Mouse (Mus musculus) cerebellum, adult 11 months (tissue): Measurements from ENCODE around the gene Usp5.
"Not testable (repeated sequence)": the region's sequence is repeated elsewhere in the genome, so short reads cannot be mapped to it uniquely, and the experiment has no call there.

Experiments
- DNase-seq: peaks from one replicate; pipeline ENCODE4 v3.0.0; 2022

The Usp5 gene

DNA sequence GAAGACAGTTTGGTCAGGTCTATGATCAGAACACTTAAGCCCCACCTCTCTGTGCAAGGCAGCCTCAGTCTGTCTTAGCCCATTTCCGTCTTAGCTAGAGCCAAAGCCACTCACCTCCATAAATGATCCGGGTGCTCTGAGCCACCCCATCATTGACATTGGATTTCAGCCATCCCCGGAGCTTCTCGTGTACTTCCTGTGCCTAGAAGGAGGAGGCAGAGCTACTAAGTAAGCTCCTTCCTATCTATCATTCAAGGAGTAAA lies 17.9 kb downstream of the Usp5 start:
- DNase-seq = no peak

DNA sequence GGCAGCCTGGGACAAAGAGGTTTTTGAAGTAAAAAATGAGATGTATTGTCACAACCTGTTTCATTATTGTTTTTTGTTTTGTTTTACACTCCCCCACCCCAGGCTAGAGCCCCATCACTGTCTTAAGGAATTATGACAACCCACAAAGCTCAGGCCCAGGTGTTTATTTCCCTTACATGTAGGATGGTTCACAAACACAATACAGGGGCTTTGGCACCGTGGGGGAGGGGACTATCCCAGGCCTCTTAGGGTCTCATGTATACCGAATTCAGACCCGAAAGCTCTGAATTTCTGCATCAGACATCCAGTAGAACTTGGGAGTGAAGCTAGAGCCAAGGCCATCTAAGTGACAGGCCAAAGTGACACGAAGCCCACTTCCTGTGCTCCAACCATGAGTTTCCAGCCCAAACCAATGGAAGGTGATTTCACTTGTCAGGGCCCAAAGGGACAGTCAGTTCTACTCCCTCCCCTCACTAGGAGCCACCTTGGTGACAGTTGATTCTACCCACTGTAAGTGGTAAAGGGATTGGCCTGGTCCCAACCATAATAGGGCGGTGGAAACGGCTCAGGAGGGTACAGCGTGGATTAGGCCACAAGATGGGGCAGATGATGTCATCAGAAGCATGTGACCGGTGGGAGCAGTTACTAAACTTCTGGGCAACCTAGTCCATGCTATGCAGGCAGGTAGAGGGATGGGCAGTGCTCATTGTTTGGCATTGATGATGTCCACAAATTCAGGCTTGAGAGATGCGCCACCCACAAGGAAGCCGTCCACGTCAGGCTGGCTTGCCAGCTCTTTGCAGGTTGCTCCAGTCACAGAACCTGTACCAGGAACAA lies 18.5 kb downstream of the Usp5 start:
- DNase-seq = peak; percentile 28

DNA sequence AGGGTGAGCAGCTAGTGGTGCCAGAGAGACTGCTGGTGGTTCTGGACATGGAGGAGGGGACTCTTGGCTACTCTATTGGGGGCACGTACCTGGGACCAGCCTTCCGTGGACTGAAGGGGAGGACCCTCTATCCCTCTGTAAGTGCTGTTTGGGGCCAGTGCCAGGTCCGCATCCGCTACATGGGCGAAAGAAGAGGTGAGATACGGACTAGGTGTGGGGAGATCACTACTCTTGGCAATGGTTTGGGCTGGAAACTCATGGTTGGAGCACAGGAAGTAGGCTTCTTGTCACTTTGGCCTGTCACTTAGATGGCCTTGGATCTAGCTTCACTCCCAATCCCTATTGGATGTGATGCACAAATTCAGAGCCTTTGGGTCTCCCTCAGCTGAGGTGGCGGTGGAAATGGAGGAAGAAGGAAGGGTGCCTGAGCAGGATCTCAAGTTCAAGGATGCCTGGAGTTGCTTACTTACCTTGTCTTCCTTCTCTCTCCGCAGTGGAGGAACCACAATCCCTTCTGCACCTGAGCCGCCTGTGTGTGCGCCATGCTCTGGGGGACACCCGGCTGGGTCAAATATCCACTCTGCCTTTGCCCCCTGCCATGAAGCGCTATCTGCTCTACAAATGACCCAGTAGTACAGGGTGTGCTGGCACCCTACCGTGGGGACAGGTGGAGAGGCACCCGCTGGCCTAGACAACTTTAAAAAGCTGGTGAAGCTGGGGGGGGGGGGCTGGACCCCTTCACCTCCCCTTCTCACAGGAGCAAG lies 19.3 kb downstream of the Usp5 start:
- DNase-seq = peak; percentile 36

DNA sequence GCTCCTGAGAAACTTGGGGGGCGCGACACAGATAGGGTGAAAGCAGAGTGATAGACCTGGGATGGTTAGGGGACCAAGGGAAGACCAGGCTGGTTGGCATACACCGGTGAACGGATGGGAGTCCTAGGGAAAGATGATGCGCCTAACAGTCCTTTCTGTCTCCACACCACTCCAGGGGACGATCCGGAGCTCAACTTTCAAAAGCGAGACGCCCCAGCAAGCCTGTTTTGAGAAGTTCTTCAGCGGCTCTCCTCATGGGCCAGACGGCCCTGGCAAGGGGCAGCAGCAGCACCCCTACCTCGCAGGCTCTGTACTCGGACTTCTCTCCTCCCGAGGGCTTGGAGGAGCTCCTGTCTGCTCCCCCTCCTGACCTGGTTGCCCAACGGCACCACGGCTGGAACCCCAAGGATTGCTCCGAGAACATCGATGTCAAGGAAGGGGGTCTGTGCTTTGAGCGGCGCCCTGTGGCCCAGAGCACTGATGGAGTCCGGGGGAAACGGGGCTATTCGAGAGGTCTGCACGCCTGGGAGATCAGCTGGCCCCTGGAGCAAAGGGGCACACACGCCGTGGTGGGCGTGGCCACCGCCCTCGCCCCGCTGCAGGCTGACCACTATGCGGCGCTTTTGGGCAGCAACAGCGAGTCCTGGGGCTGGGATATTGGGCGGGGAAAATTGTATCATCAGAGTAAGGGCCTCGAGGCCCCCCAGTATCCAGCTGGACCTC lies 20.1 kb downstream of the Usp5 start:
- DNase-seq = peak; percentile 83

DNA sequence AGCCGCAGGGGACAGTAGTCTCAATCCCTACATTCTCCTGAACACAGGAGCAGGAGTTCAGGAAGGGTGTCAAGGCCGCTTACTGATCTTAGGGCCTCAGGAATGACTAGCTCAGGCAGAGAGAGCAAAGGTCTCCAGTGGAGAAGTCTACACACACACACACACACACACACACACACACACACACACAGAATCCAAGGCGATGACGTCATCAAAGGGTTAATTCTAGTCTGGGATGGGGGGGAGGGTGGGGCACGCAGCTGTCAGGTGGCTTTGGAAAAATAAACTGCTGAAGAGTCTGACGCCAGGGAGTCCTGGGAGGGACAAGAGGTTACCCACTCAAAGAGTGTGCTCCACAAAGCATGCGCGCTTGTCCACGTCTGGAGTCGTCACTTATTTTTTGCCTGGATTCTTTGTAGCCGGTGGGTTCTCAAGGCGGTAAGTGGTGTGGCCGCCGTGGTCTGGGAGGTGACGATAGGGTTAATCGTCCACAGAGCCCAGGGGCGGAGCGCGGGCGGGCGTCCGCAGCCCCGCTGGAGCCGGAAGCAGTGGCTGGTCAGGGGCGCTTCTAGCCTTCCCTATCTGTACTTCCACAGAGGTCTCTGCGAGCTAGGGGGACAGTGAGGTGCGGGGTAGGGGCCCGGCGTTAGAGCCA lies 20.8 kb downstream of the Usp5 start, which contains the start of gene Spsb2:
Gene Spsb2 (plus strand): TSS at position 304 of the 655 bp plus-strand sequence.
- DNase-seq = peak; percentile 60

DNA sequence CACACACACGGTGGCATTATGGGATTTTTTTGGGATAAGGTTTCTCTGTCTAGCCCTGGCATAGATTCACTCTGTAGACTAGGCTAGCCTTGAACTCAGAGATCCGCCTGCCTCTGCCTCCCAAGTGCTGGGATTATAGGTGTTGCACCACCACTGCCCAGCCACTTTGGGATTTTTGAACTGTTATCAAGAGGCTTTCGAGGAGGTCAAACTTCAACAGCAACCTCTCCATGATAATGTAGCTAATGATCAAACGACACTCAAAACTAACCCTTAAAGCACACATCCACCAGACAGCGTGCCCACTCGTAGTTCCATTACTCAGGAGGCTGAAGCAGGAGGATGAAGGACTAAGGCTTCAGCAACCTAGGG lies 21.3 kb downstream of the Usp5 start:
- no peak for DNase-seq

DNA sequence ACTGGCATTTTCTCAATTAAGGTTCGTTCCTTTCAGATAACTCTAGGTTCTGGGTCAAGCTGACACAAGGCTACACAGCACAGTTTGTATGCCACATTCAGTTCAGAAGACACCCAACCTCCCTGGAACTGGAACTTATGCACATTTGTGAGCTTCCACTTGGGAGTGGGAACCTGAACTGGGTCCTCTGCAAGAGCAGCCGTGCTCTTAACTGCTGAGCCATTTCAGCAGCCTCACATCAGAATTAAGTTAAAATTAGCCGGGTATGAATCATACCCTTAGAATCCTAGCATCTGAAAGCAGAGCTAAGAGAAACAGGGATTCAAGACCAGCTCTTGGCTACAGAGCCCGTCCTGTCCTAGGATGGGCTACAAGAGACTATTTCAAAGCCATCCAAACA lies 21.9 kb downstream of the Usp5 start:
- peak; percentile 6 for DNase-seq

DNA sequence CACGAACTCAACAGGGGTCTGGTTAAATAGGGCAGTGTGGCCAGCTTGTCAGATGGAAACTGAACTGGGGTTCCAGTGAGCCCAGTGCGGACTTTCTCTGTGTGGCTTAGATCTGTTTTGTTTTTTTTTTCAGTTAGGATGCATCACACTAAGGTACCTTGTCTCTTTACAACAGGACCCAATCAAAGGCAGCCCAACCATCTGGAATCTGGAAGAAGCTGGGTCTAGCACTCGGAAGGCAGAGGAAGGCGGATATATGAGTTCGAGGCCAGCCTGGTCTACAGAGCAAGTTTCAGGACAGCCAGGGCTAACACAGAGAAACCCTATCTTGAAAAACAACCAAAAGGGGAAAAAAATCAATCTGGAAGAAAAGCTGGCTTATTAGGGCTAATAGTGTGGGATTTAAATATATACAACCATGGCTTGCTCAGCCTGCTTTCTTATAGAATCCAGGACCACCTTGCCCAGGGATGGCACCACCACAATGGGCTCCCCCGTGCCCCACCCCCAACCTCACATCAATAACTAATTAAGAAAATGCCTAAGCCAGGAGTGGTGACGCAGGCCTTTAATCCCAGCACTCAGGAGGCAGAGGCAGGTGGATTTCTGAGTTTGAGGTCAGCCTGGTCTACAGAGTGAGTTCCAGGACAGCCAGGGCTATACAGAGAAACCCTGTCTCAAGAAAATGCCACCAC lies 22.7 kb downstream of the Usp5 start:
- DNase-seq = peak; percentile 26

DNA sequence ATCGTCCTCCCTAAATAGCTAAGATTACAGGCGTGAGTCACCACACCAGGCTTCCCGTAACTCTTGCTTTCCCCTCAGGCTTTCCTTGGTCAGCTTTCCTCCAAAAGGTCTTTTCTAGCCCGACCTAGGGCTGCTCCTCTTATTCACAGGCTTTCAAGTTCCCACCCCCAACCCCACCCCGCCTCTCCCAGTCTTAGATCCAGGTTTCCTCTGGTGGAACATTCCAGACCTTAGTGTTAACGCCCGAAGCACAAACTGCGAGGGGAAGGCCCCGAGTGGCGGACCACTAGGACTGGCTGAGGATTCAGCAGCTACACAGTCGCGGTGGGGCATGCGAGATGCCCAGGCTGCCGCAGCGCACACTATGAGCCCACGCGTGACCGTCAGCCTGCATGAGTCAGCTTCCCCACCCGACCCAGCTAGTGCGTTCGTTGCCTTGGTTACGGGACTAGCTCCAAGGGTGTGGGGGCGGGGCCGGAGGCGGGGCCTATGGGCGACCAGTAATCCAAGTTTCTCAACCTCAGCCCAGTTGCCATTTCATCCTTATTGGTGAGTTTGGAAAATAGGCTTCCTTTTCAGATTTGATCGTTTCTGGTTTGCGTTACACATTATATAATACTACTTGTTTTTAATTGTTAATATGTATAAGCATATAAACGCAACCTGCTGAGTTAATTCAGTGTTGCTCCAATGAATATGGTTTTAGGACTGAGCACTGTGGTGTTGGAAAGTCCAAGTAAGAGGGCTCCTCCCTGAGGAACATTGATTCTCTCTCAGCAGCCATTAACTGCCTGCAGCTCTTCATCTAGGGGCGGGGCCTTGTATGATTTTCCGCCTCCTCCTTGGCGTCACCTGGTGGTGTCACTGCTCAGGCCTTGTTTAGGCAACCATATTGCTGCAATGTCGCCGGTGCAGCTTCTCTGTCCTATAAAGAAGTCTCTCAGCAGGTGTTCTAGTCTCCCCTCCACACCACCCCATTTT lies 23.7 kb downstream of the Usp5 start:
- peak; percentile 89 for DNase-seq

DNA sequence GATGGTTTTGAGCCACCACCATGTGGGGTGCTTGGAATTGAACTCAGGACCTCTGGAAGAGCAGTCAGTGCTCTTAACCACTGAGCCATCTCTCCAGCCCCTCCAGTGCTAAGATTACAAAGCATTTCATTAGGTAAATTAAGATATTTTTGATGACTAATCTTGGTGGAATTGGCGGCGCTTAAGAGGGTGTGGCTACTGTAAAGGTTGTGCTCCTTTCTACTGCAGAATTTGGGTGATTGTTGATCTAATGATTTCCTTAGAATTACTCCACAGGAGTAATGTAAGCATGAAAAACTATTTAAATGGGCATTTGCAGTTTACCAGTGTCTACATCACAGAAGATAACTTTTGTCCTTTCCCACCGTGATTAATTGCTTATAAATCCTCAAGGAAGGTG lies 24.9 kb downstream of the Usp5 start:
- no peak for DNase-seq

DNA sequence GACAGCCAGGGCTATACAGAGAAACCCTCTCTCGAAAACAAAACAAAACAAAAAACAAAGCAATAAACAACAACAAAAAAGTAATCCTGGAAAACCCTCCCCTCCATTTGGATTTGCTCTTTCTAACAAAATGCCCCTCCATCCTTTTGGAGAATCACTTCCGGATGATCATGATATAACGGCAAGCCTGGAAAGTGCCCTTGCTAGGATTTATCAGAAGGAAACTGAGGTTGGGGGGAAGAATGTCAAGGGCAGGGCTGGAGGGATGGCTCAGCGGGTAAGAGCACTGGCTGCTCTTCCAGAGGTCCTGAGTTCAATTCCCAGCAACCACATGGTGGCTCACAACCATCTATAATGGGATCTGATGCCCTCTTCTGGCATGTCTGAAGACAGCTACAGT lies 25.6 kb downstream of the Usp5 start:
- DNase-seq = not testable (repeated sequence)

DNA sequence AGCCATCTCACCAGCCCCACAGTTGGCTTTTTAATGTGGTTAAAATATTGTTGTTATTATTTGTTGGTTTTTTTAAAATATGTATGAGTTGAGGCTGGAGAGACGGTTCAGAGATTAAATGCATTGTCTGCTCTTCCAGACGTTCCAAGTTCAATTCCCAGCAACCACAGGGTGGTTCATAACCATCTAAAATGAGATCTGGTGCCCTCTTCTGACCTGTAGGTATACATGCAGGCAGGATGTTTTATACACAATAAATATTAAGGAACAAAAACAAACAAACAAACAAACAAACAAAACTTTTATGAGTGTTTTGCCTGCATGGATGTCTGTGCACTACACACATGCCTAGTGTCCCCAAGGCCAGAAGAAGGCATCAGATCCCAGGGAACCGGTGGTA lies 26.2 kb downstream of the Usp5 start:
- DNase-seq = no peak

DNA sequence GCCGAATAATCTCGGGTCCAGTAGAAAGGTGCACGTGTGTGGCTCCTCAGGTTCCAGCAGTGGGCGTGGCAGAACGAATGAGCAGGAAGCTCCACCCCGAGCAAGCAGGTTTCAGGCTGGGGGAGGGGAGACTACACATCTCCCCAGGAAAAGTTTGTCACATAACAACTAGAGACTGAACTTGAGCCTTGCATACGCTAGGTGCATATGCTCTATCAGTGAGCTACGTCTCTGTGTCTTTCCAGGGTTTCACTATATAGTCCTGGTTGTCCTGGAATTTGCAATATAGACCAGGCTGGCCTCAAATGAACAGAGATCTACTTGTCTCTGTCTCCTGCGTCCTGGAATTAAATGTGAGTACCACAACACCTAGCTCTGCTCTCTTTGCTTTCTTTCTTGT lies 26.9 kb downstream of the Usp5 start:
- not testable (repeated sequence) for DNase-seq

DNA sequence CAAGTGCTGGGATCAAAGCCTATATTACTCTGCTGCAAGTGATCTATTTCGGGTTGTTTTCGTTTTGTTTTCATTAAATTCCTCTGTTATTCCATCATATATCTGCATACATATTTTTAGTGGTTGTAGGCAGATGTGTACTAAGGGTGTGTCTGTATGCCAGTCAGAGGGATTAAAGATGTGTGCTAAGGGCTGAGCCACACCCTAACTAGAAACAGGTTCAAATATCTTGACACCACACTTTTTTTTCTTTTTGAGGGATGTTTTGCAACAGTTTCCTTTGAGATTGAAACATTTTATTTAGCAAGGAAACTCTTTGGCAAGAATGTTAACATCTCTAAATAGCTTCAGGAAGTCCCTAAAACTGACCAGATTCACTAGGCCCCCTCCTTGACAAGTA lies 33.1 kb downstream of the Usp5 start:
- no peak for DNase-seq

DNA sequence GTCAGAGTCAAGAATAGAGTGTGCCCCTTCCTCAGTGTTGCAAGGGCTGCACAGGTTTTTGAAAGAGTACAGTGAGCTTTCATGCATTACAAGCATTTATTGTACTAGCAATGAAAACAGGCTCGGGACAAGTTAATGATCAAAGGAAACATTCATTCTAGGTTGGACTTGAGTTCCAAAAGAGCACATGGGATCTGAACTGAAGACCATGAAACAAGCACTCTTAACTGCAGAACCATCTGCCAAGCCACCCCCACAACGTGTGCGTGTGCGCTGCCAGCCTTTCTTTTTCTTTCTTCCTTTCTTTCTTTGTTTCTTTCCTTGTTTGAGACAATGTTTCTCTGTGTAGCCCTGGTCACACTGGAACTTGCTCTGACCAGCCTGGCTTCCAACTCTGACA lies 33.5 kb downstream of the Usp5 start:
- DNase-seq = no peak

DNA sequence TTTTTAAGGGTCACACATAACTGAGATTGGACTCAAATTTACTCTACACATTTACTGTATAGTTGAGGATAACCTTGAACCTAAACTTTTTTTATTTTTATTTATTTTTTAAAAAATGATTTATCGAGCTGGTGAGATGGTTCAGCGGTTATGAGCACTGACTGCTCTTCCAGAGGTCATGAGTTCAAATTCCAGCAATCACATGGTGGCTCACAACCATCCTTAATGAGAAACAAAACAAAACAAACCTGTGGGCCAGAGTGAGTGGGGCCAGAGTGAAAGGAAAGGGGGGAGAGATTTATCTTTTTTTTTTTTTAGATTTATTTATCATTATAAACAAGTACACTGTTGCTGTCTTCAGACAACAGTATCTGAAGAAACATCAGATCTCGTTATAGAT lies 37.4 kb downstream of the Usp5 start:
- DNase-seq = no peak

DNA sequence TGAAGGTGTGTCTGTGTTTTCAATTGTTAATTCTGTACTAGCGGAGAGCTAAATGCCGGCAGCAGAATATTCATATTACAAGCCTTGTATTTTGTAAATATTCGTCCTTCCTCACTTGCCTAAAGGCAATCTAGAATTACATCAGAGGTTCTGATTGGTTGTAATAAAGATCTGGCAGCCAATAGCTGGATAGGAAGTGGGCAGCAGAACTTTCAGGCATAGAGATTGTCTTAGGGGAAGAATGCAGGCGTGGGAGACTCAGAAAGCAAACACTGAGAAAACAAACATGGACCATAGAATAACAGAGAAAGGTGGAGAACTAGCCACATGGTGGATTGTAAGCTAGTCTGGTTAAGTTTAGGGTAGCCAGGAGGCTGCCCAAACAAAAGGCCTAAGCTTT lies 39.2 kb downstream of the Usp5 start:
- no peak for DNase-seq

DNA sequence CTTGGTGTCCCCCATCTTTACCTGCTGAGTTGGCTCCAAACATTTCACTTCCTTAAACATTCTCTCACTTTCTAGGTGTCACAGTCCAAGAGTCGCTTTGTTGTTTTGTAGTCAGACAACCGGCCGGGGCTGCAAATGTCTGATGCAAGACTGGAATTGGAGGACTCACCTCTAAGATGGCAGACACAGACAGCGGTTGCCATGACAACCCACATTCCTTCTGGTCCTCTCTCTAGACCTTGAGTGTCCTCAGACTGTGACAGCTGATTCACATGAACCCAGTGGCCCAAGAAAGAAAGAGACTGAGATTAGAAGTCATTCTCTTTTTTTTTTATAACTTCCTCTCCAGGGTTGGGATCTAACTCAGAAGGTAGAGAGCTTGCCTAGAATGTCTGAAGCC lies 39.8 kb downstream of the Usp5 start:
- DNase-seq = peak; percentile 8

DNA sequence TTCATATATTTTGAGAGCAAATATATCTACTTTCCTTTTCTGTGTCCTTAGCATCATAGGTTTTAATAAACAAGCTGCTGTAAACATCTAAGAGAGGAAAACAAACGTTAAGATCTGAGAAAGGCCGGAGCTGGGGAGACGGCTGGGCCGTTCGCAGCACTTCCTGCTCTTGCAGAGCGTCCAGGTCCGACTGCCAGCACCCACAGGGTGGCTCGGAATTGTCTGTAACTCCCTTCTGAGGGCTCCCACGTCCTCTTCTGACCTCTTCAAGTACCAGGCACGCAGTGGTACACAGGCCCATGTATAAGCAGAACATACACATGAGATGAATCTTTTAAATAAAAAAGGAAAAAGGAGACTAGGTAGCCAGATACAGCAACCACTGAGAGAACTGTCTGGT lies 41.6 kb downstream of the Usp5 start:
- peak; percentile 35 for DNase-seq

DNA sequence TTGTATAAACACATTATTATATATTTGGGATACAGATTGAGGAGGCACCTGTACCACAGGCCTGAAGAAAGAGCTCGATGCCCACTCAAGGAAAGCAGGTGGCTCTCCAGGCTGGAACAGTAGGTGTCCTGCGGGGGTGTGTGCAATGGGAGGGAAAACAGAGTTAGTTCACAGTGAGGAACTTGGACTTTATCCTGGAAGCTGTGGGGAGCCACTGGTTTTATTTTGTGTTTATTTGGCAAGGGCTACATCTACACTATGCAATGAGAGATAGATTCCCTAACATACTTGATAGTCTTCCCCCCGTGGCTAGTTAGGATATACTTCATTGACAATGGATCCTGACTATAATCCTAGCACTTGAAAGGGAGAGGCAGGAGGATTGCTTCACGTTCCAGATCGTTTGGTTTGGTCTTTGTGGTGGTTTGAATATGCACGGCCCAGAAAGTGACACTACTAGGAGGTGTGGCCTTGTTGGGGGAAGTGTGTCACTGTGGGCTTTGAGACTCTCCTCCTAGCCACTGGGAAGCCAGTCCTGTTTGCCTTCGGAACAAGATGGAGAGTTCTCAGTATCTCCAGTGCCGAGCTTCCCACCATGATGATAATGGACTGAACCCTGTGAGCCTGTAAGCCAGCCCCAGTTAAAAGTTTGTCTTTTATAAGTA lies 42.4 kb downstream of the Usp5 start:
- peak; percentile 84 for DNase-seq

DNA sequence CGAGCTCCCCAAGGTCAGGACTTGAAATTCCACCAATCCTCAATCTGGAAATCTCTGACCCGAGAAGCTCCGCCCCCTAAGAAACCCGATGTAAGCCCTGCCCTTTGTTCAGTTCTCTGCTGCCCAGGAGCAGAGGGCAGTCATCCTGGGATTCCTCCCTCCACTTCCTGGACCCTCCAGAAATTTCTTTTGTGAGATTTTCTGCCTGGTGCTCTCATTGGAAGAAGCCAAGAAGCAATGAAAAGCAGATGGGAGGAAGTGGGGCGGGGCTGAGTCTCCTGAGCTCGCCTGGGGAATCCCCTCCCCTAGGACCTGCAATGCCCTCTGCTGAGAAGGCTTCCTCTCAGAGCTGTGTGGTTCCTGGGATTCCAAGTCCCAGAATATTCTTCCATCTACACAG lies 46.8 kb downstream of the Usp5 start:
- no peak for DNase-seq
